ENCODE assay signal across 9 mouse cellular contexts in genomic region chr11:29636759-29637200, GRCm38 (mm10). TPM values are rescaled to one million over a fixed set of nuclear protein-coding genes. Genes with fewer than 3 reads are reported as not detected.
DNase-seq lines count a peak whose midpoint lies in the region; ATAC-seq lines count a peak whose summit lies in the region.
"Had no signal": no experiment of that assay in that cellular context is flagged by ENCODE, and none has a peak within 500 bp of the region (broad histone marks: within the 10 kb centered on the region; RNA-seq: fewer than 3 reads in every experiment).

No protein-coding gene starts in this region.

- ATAC-seq in forebrain, embryonic 14.5 days, result peak; percentile 79
- no peak for ATAC-seq in forebrain, embryonic 12.5 days (ENCODE audit: low FRiP score)
- peak; percentile 59 for ATAC-seq in intestine, embryonic 15.5 days
- ATAC-seq in granulocyte monocyte progenitor cell, adult 5-6 weeks (replicated peaks; ENCODE audit: poor library complexity, severe bottlenecking), result no peak

- no peak overlapping the region for H3K4me2 ChIP-seq in forebrain, embryonic 14.5 days (ENCODE audit: low read length)
- H3K4me2 ChIP-seq in forebrain, embryonic 12.5 days, result no peak overlapping the region
- H3K4me2 ChIP-seq in intestine, embryonic 15.5 days (replicated peaks), result peak overlapping the region; percentile 18; the same call in 1 of the 2 replicates

- WGBS in forebrain, embryonic 14.5 days, result 37% methylated on average over 6 of the region's 6 CpGs
- WGBS in forebrain, embryonic 12.5 days, result 46% methylated on average over 6 of the region's 6 CpGs
- whole genome bisulfite sequencing in intestine, embryonic 15.5 days, result 40% methylated on average over 6 of the region's 6 CpGs

- no peaks in the 10 kb centered on the region for H3K4me1 ChIP-seq in forebrain, embryonic 14.5 days (ENCODE audit: control insufficient read depth, insufficient read depth, low read length)
- peaks cover 7% of the 10 kb centered on the region for H3K4me1 ChIP-seq in forebrain, embryonic 12.5 days
- peaks cover 7% of the 10 kb centered on the region; the same call in 1 of the 2 replicates for H3K4me1 ChIP-seq in intestine, embryonic 15.5 days (replicated peaks)

- H3K27me3 ChIP-seq in forebrain, embryonic 14.5 days (replicated peaks; ENCODE audit: control insufficient read depth, insufficient read depth, low read length), result no peaks in the 10 kb centered on the region
- H3K27me3 ChIP-seq in forebrain, embryonic 12.5 days, result no peaks in the 10 kb centered on the region
- no peaks in the 10 kb centered on the region for H3K27me3 ChIP-seq in intestine, embryonic 15.5 days (replicated peaks)

- no peaks in the 10 kb centered on the region for H3K9me3 ChIP-seq in forebrain, embryonic 14.5 days (replicated peaks; ENCODE audit: control insufficient read depth, low read length)
- H3K9me3 ChIP-seq in forebrain, embryonic 12.5 days, result no peaks in the 10 kb centered on the region
- no peaks in the 10 kb centered on the region for H3K9me3 ChIP-seq in intestine, embryonic 15.5 days

- peak; percentile 45 for DNase-seq in forebrain, embryonic 14.5 days (ENCODE audit: low spot score)
- peak; percentile 15 to 17 for DNase-seq in right cerebral cortex, adult 2 months (ENCODE audit: low spot score in 2 of 2)
- DNase-seq in right cerebral cortex, postnatal 25 days, result no peak
- DNase-seq in right cerebral cortex, postnatal 10 days (ENCODE audit: low spot score in 2 of 2), result peak; percentile 34 to 42
- DNase-seq in thymus, adult 18-20 months, result no peak

- H3K9ac ChIP-seq in forebrain, embryonic 14.5 days (ENCODE audit: low read length), result no peak overlapping the region
- H3K9ac ChIP-seq in forebrain, embryonic 12.5 days, result no peak overlapping the region
- no peak overlapping the region for H3K9ac ChIP-seq in intestine, embryonic 15.5 days

- no peaks in the 10 kb centered on the region for H3K36me3 ChIP-seq in forebrain, embryonic 14.5 days (ENCODE audit: control insufficient read depth, insufficient read depth, low read length)
- no peaks in the 10 kb centered on the region for H3K36me3 ChIP-seq in forebrain, embryonic 12.5 days (replicated peaks)
- H3K36me3 ChIP-seq in intestine, embryonic 15.5 days, result no peaks in the 10 kb centered on the region

- H3K27ac ChIP-seq in forebrain, embryonic 14.5 days (ENCODE audit: low read depth, low read length), result no peak overlapping the region
- no peak overlapping the region for H3K27ac ChIP-seq in forebrain, embryonic 12.5 days
- H3K27ac ChIP-seq in intestine, embryonic 15.5 days, result peak overlapping the region; percentile 22; the same call in 1 of the 2 replicates

- no peak overlapping the region for H3K4me3 ChIP-seq in forebrain, embryonic 14.5 days (ENCODE audit: low read depth, low read length)
- H3K4me3 ChIP-seq in forebrain, embryonic 12.5 days (replicated peaks), result no peak overlapping the region
- no peak overlapping the region for H3K4me3 ChIP-seq in intestine, embryonic 15.5 days (replicated peaks)
- H3K4me3 ChIP-seq: erythroblast, embryonic 14.5 days had no signal

RNA-seq across cellular contexts. Expression of gene Rtn4, which starts 56.0 kb away (rescaled TPM):
- 97.5 and 133 TPM in 2 replicates for polyA plus RNA-seq in forebrain, embryonic 14.5 days (2014; fragmentation: Nextera tagmentation; extraction: Ambion mirVana)
- 103 and 104 TPM in 2 replicates for polyA plus RNA-seq in forebrain, embryonic 12.5 days (2016; fragmentation: Nextera tagmentation; extraction: Ambion mirVana)
- 48.8 and 51.0 TPM in 2 replicates for polyA plus RNA-seq in intestine, embryonic 15.5 days (2015; fragmentation: Nextera tagmentation; extraction: Ambion mirVana)
- total RNA-seq in granulocyte monocyte progenitor cell, adult 5-6 weeks (2014; fragmentation: Nextera tagmentation), result 61.8 and 68.1 TPM in 2 replicates
- 60.3 and 62.0 TPM in 2 replicates for total RNA-seq in granulocyte monocyte progenitor cell, adult 5-6 weeks (2017)

Comparison
In these comparisons a context has a peak if more than half of its experiments do, and no peak if none do; other contexts are left out.
1. ATAC-seq: peak in forebrain, embryonic 14.5 days (single experiment) and intestine, embryonic 15.5 days (single experiment); none in forebrain, embryonic 12.5 days (single experiment) and granulocyte monocyte progenitor cell, adult 5-6 weeks (single experiment).
2. DNase-seq: peak in forebrain, embryonic 14.5 days (single experiment), right cerebral cortex, adult 2 months (2 of 2) and right cerebral cortex, postnatal 10 days (2 of 2); none in right cerebral cortex, postnatal 25 days (single experiment) and thymus, adult 18-20 months (0 of 2).